Mouse (Mus musculus): ENCODE data around the gene Ssr1. TPM values are rescaled to one million over a fixed set of nuclear protein-coding genes. Genes with fewer than 3 reads are reported as not detected.
A peak's percentile ranks its signal among the peaks of the same experiment; 100 is the strongest.

The Ssr1 gene
- polyA plus RNA-seq, 1 experiment from 2014 or later: 145 TPM

DNA sequence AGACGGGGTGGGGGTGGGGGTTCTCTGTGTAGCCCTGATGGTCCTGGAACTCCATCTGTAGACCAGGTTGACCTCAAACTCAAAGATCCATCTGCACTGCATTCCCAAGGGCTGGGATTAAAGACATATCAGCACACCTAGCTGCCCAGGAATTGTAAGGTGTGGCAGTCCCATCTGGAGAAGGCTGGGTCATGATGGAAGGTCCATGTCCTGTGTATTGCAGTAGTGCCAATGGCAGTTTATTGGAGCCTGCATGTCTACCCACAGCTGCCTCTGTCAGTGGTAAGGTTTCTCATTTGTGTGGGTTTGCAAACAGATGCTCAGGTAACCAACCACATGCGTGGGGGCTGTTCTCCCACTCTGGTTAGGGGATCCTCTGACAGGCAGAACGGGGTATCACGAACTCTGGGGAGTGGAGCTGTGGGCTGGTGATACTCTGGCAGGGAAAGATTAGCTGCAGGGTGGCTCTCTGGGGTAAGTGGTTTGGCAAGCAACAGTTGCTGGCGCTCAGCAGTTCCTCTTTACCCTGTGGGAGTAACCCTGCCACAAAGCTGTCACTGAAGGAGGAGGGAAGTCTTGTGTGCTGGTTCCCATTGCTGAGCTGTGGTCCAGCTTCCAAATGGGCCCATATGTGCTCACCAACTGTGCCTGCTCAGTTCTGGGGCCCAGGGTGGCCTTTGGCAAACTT lies 15.8 kb upstream of the Ssr1 start:
- H3K9me3 ChIP-seq: no peaks in the 10 kb centered on the region
- H3K27me3 ChIP-seq (replicated peaks): no peaks in the 10 kb centered on the region
- H3K4me3 ChIP-seq (replicated peaks): no peak overlapping the region
- no peak overlapping the region for H3K4me2 ChIP-seq (replicated peaks)
- no peak overlapping the region for H3K9ac ChIP-seq
- H3K27ac ChIP-seq: no peak overlapping the region
- ATAC-seq: no peak
- H3K4me1 ChIP-seq (replicated peaks): no peaks in the 10 kb centered on the region
- 81% methylated on average over 5 of the region's 5 CpGs for WGBS
- H3K36me3 ChIP-seq: no peaks in the 10 kb centered on the region

DNA sequence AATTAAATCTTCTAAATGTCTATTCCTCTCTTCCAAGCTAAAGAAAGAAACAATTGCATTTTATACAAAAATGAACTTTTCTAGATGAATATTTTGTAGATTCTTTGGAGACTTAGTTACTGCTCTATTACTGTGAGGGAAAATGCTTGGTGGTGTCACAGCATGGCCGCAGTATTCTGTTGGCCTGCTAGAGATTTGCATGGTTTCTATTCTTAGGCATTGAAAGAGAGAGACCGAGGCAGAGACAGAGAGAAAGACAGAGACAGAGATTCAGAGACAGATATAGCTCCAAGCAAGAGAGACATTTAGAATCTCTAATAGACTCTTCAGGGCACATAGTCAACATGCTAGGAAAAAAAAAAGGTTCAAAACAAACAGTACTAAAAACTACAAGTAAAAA lies 14.0 kb upstream of the Ssr1 start:
- no peaks in the 10 kb centered on the region for H3K36me3 ChIP-seq
- H3K4me1 ChIP-seq (replicated peaks): no peaks in the 10 kb centered on the region
- no peak for ATAC-seq
- no peaks in the 10 kb centered on the region for H3K9me3 ChIP-seq
- H3K4me3 ChIP-seq (replicated peaks): no peak overlapping the region
- no peak overlapping the region for H3K27ac ChIP-seq
- 90% methylated on average over 2 of the region's 2 CpGs for WGBS
- H3K9ac ChIP-seq: no peak overlapping the region
- H3K27me3 ChIP-seq (replicated peaks): no peaks in the 10 kb centered on the region
- no peak overlapping the region for H3K4me2 ChIP-seq (replicated peaks)

- no peak for ATAC-seq
- 52% methylated on average over 1 of the region's 1 CpGs for WGBS
- Histone ChIP-seq H3K27ac (no peak overlapping the region), H3K27me3 (replicated peaks) (no peaks in the 10 kb centered on the region), H3K4me2 (replicated peaks) (no peak overlapping the region), H3K36me3 (no peaks in the 10 kb centered on the region), H3K4me1 (replicated peaks) (no peaks in the 10 kb centered on the region), H3K9me3 (no peaks in the 10 kb centered on the region), H3K9ac (no peak overlapping the region), H3K4me3 (replicated peaks) (no peak overlapping the region)
These were observed 8.4 kb upstream of the Ssr1 start for GRCm38 (mm10) chr13:38002461-38002860.

- no peak overlapping the region for H3K9ac ChIP-seq
- no peak; the same call in 1 of the 2 replicates for ATAC-seq
- no peaks in the 10 kb centered on the region for H3K36me3 ChIP-seq
- H3K9me3 ChIP-seq: no peaks in the 10 kb centered on the region
- H3K4me1 ChIP-seq (replicated peaks): no peaks in the 10 kb centered on the region
- H3K4me2 ChIP-seq (replicated peaks): no peak overlapping the region
- no peaks in the 10 kb centered on the region for H3K27me3 ChIP-seq (replicated peaks)
- no peak overlapping the region for H3K4me3 ChIP-seq (replicated peaks)
- H3K27ac ChIP-seq: no peak overlapping the region
- 83% methylated on average over 3 of the region's 3 CpGs for WGBS
These were observed 5.7 kb upstream of the Ssr1 start for GRCm38 (mm10) chr13:37999713-38000112.

DNA sequence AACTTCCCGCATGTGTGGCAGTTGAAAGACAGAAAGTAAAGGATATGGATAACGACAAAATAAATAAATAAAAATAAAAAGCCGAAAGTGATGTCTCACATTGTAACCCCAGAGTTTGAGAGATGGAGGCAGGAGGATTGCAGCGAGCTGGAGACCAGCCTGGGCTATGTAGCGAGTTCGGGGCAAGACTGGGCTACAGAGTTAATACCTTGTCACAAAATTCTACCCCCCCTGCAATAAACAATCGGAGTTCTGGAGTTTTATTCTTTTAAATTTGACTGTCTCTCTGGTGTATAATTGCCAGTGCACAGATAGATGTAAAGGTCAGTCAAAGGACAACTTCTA lies 360 bp upstream of the Ssr1 start:
- peak overlapping the region; percentile 72 for H3K4me2 ChIP-seq (replicated peaks)
- H3K9ac ChIP-seq: peak overlapping the region; percentile 99; the same call in 1 of the 2 replicates
- H3K27ac ChIP-seq: no peak overlapping the region
- H3K36me3 ChIP-seq: 0 out of 2 replicates have a peak, but pooled peaks cover 7% of the 10 kb centered on the region
- 11% methylated on average over 7 of the region's 7 CpGs for WGBS
- ATAC-seq: peak; percentile 59
- H3K9me3 ChIP-seq: no peaks in the 10 kb centered on the region
- H3K27me3 ChIP-seq (replicated peaks): no peaks in the 10 kb centered on the region
- no peaks in the 10 kb centered on the region for H3K4me1 ChIP-seq (replicated peaks)
- peak overlapping the region; percentile 100 for H3K4me3 ChIP-seq (replicated peaks)

DNA sequence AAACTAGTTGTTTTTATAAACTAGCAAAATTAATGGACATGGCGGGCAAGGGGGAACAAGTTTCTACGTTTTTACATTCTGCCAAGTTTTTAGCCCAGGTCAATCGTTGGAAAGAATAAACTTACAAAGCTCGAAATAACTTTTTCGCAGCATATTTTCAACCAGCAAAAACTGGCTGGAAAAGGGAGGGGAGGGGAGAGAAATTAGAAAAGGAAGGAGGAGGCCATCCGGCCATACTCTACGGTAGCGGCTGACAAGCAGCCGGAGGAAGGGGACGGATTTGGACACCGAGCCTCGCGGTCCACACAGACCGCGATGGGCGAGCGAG lies 677 bp downstream of the Ssr1 start:
- ATAC-seq: no peak
- peak overlapping the region; percentile 100 for H3K4me3 ChIP-seq (replicated peaks)
- WGBS: under 1% methylated on average over 17 of the region's 17 CpGs
- H3K36me3 ChIP-seq: 0 out of 2 replicates have a peak, but pooled peaks cover 12% of the 10 kb centered on the region
- peak overlapping the region; percentile 99 for H3K9ac ChIP-seq
- peak overlapping the region; percentile 72 for H3K4me2 ChIP-seq (replicated peaks)
- no peaks in the 10 kb centered on the region for H3K4me1 ChIP-seq (replicated peaks)
- peak overlapping the region; percentile 97 for H3K27ac ChIP-seq
- no peaks in the 10 kb centered on the region for H3K9me3 ChIP-seq
- no peaks in the 10 kb centered on the region for H3K27me3 ChIP-seq (replicated peaks)

- WGBS: 11% methylated on average over 10 of the region's 10 CpGs
- Histone ChIP-seq H3K4me1 (replicated peaks) (no peaks in the 10 kb centered on the region), H3K36me3 (0 out of 2 replicates have a peak, but pooled peaks cover 12% of the 10 kb centered on the region), H3K4me2 (replicated peaks) (peak overlapping the region; percentile 72), H3K9me3 (no peaks in the 10 kb centered on the region), H3K9ac (peak overlapping the region; percentile 99), H3K27me3 (replicated peaks) (no peaks in the 10 kb centered on the region), H3K4me3 (replicated peaks) (peak overlapping the region; percentile 100), H3K27ac (peak overlapping the region; percentile 97; the same call in 1 of the 2 replicates)
- ATAC-seq: no peak
These were observed 1.2 kb downstream of the Ssr1 start for GRCm38 (mm10) chr13:37992638-37993371.

- H3K36me3 ChIP-seq: peaks cover 29% of the 10 kb centered on the region
These were observed 4.3 kb downstream of the Ssr1 start for GRCm38 (mm10) chr13:37989701-37990100.

GRCm38 (mm10) chr13:37986166-37986565 lies 7.9 kb downstream of the Ssr1 start:
- H3K4me2 ChIP-seq (replicated peaks): no peak overlapping the region
- no peak overlapping the region for H3K27ac ChIP-seq
- H3K36me3 ChIP-seq: peaks cover 43% of the 10 kb centered on the region
- no peak overlapping the region for H3K9ac ChIP-seq
- no peak for ATAC-seq
- no peaks in the 10 kb centered on the region for H3K4me1 ChIP-seq (replicated peaks)
- H3K27me3 ChIP-seq (replicated peaks): no peaks in the 10 kb centered on the region
- WGBS: 87% methylated on average over 10 of the region's 10 CpGs
- no peak overlapping the region for H3K4me3 ChIP-seq (replicated peaks)
- H3K9me3 ChIP-seq: no peaks in the 10 kb centered on the region

More at GRCm38 (mm10) chr13:37989701-37990100, 4.3 kb downstream of the Ssr1 start:
- 89% methylated on average over 8 of the region's 8 CpGs for WGBS
- no peaks in the 10 kb centered on the region for H3K9me3 ChIP-seq
- H3K9ac ChIP-seq: no peak overlapping the region
- H3K27me3 ChIP-seq (replicated peaks): no peaks in the 10 kb centered on the region
- no peak for ATAC-seq
- H3K4me3 ChIP-seq (replicated peaks): no peak overlapping the region
- no peak overlapping the region for H3K4me2 ChIP-seq (replicated peaks)
- H3K27ac ChIP-seq: no peak overlapping the region
- H3K4me1 ChIP-seq (replicated peaks): no peaks in the 10 kb centered on the region

- H3K36me3 ChIP-seq: peaks cover 33% of the 10 kb centered on the region
- no peaks in the 10 kb centered on the region for H3K4me1 ChIP-seq (replicated peaks)
- H3K9me3 ChIP-seq: no peaks in the 10 kb centered on the region
- no peaks in the 10 kb centered on the region for H3K27me3 ChIP-seq (replicated peaks)
- no peak for ATAC-seq
- H3K4me2 ChIP-seq (replicated peaks): no peak overlapping the region
- no peak overlapping the region for H3K9ac ChIP-seq
- WGBS: 86% methylated on average over 5 of the region's 5 CpGs
- no peak overlapping the region for H3K27ac ChIP-seq
- H3K4me3 ChIP-seq (replicated peaks): no peak overlapping the region
These were observed 13.0 kb downstream of the Ssr1 start for GRCm38 (mm10) chr13:37981063-37981462.

DNA sequence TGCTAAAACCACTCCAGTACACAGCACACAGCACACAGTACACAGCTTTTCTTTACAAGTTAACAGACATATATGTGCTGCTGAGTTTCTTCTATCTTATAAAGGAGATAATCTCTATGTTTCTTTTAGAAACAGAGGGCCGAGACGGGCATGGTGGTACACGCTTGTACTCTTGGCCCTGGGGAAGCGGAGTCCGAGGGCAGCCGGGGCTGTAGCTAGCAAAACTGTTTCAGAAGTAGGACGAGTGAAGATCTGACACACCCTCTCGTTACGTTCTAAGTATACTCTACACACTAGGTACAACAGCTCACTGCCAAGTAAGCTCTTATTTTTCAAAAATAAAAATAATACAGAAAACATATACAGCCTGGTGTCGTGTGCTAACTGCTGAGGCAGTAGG lies 13.7 kb downstream of the Ssr1 start:
- Histone ChIP-seq H3K4me2 (replicated peaks) (no peak overlapping the region), H3K9me3 (no peaks in the 10 kb centered on the region), H3K4me1 (replicated peaks) (no peaks in the 10 kb centered on the region), H3K4me3 (replicated peaks) (no peak overlapping the region), H3K36me3 (peaks cover 29% of the 10 kb centered on the region), H3K27me3 (replicated peaks) (no peaks in the 10 kb centered on the region), H3K27ac (no peak overlapping the region), H3K9ac (no peak overlapping the region)
- ATAC-seq: no peak
- WGBS: 92% methylated on average over 10 of the region's 10 CpGs

- H3K4me2 ChIP-seq (replicated peaks): no peak overlapping the region
- H3K27ac ChIP-seq: no peak overlapping the region
- no peaks in the 10 kb centered on the region for H3K9me3 ChIP-seq
- no peak overlapping the region for H3K4me3 ChIP-seq (replicated peaks)
- whole genome bisulfite sequencing: 93% methylated on average over 12 of the region's 12 CpGs
- peaks cover 29% of the 10 kb centered on the region for H3K36me3 ChIP-seq
- H3K27me3 ChIP-seq (replicated peaks): no peaks in the 10 kb centered on the region
- no peak for ATAC-seq
- no peaks in the 10 kb centered on the region for H3K4me1 ChIP-seq (replicated peaks)
- H3K9ac ChIP-seq: no peak overlapping the region
These were observed 14.5 kb downstream of the Ssr1 start for GRCm38 (mm10) chr13:37979506-37979905.

- H3K4me3 ChIP-seq (replicated peaks): no peak overlapping the region
- H3K36me3 ChIP-seq: peaks cover 6% of the 10 kb centered on the region; the same call in 1 of the 2 replicates
- ATAC-seq: no peak
- H3K9me3 ChIP-seq: no peaks in the 10 kb centered on the region
- H3K9ac ChIP-seq: no peak overlapping the region
- no peak overlapping the region for H3K27ac ChIP-seq
- no peaks in the 10 kb centered on the region for H3K27me3 ChIP-seq (replicated peaks)
- H3K4me1 ChIP-seq (replicated peaks): 0 out of 2 replicates have a peak, but pooled peaks cover 3% of the 10 kb centered on the region
- no peak overlapping the region for H3K4me2 ChIP-seq (replicated peaks)
- WGBS: 85% methylated on average over 5 of the region's 5 CpGs
These were observed 19.3 kb downstream of the Ssr1 start for GRCm38 (mm10) chr13:37974731-37975130.

Data from intestine, embryonic 15.5 days (tissue).